Mouse (Mus musculus): ENCODE measurements around the gene Ypel3. TPM values are rescaled to one million over a fixed set of nuclear protein-coding genes. Genes with fewer than 3 reads are reported as not detected.
"Not testable (repeated sequence)": the region's sequence is repeated elsewhere in the genome, so short reads cannot be mapped to it uniquely, and the experiment has no call there.

Ypel3 gene
- polyA plus RNA-seq, 1 experiment = 74.3 TPM

DNA sequence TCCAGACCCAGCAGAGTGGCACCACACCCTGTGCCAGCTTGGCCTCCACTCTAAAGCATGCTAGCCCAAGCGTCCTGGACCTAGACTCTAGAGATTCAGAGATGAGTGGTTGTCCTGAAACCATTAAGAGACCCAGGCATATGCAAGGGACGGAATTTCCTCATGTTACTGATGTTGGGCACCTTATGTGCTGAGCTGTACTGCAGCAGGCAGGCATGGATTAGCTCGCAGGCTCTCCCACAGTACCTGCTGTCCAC is 849 bp upstream of the Ypel3 start:
- H3K27me3 ChIP-seq (ENCODE audit: control insufficient read depth, insufficient read depth, low read length) = no peaks in the 10 kb centered on the region
- no peaks in the 10 kb centered on the region for H3K36me3 ChIP-seq (ENCODE audit: control insufficient read depth, insufficient read depth, low read length)
- no peak for TF ChIP-seq CTCF (IDR thresholded peaks at IDR 0.05; ENCODE audit: control insufficient read depth, insufficient read depth, insufficient replicate concordance, low read depth, low read length)
- no peak for TF ChIP-seq POLR2A (IDR thresholded peaks at IDR 0.05; ENCODE audit: control insufficient read depth, low read depth, low read length)
- no peak overlapping the region for H3K4me3 ChIP-seq (ENCODE audit: control insufficient read depth, low read depth, low read length)
- H3K4me1 ChIP-seq (ENCODE audit: control insufficient read depth, insufficient read depth, low read length) = peaks cover 19% of the 10 kb centered on the region
- H3K27ac ChIP-seq (ENCODE audit: control insufficient read depth, insufficient read depth, low read depth, low read length) = no peak overlapping the region

DNA sequence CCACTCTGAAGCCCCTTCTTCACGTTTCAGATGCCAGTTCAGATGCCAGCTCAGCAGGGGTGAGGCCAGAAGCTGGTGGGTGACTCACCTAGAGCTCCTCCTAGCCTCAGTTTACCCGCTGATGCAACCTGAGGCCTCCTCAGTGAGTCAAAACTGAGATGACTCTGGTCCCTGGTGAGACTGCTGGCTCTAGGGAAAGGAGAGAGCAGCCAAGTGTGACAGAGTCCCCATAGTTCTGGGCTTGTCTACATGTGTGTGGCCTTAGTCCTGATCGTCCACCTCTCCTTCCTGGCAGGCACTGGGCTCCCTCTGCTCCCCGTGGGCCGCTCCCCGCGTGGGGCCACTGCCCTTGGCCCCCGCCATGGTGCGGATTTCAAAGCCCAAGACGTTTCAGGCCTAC is 721 bp downstream of the Ypel3 start:
- no peak for TF ChIP-seq CTCF (IDR thresholded peaks at IDR 0.05; ENCODE audit: control insufficient read depth, insufficient read depth, insufficient replicate concordance, low read depth, low read length)
- no peak for TF ChIP-seq POLR2A (IDR thresholded peaks at IDR 0.05; ENCODE audit: control insufficient read depth, low read depth, low read length)
- Histone ChIP-seq H3K27me3 (ENCODE audit: control insufficient read depth, insufficient read depth, low read length) (no peaks in the 10 kb centered on the region), H3K27ac (ENCODE audit: control insufficient read depth, insufficient read depth, low read depth, low read length) (no peak overlapping the region; the same call in 1 of the 2 replicates), H3K4me1 (ENCODE audit: control insufficient read depth, insufficient read depth, low read length) (peaks cover 25% of the 10 kb centered on the region), H3K4me3 (ENCODE audit: control insufficient read depth, low read depth, low read length) (peak overlapping the region; percentile 83), H3K36me3 (ENCODE audit: control insufficient read depth, insufficient read depth, low read length) (no peaks in the 10 kb centered on the region)

DNA sequence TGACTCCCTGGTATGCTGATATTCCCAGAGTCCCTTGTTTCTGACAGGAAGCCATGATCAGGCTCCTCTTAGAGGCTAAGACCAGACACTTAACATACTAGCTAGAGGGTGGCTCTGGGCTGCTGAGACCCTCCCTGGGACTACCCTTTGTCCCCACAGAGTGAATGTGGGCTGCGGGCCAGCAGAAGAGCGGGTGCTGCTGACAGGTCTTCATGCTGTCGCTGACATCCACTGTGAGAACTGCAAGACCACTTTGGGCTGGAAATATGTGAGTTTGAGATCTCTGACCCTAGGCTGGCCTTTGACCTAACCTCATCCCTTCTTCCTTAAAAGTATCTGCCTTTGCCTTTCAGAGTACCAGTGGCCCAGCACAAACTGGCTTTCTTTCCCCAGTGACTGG is 1.4 kb downstream of the Ypel3 start:
- peak overlapping the region; percentile 83 for H3K4me3 ChIP-seq (ENCODE audit: control insufficient read depth, low read depth, low read length)
- TF ChIP-seq POLR2A (IDR thresholded peaks at IDR 0.05; ENCODE audit: control insufficient read depth, low read depth, low read length) = no peak
- TF ChIP-seq CTCF (IDR thresholded peaks at IDR 0.05; ENCODE audit: control insufficient read depth, insufficient read depth, insufficient replicate concordance, low read depth, low read length) = no peak
- no peaks in the 10 kb centered on the region for H3K36me3 ChIP-seq (ENCODE audit: control insufficient read depth, insufficient read depth, low read length)
- no peaks in the 10 kb centered on the region for H3K27me3 ChIP-seq (ENCODE audit: control insufficient read depth, insufficient read depth, low read length)
- peaks cover 25% of the 10 kb centered on the region for H3K4me1 ChIP-seq (ENCODE audit: control insufficient read depth, insufficient read depth, low read length)
- no peak overlapping the region for H3K27ac ChIP-seq (ENCODE audit: control insufficient read depth, insufficient read depth, low read depth, low read length)

DNA sequence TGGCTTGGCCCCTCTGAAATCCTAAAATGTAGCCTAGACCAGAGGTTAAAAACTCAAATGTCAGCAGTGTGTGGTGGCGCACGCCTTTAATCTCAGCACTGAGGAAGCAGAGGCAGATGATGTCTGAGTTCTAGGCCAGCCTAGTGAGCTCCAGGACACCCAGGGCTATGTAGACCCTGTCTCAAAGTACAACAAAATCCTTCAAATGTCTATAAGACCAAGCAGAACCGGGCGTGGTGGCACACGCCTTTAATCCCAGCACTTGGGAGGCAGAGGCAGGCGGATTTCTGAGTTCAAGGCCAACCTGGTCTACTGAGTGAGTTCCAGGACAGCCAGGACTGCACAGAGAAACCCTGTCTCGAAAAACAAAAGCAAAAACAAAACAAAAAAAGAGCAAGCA is 2.3 kb downstream of the Ypel3 start:
- H3K27me3 ChIP-seq (ENCODE audit: control insufficient read depth, insufficient read depth, low read length); H3K36me3 ChIP-seq (ENCODE audit: control insufficient read depth, insufficient read depth, low read length); H3K4me3 ChIP-seq (ENCODE audit: control insufficient read depth, low read depth, low read length); H3K27ac ChIP-seq (ENCODE audit: control insufficient read depth, insufficient read depth, low read depth, low read length): not testable (repeated sequence)
- peaks cover 25% of the 10 kb centered on the region for H3K4me1 ChIP-seq (ENCODE audit: control insufficient read depth, insufficient read depth, low read length)

DNA sequence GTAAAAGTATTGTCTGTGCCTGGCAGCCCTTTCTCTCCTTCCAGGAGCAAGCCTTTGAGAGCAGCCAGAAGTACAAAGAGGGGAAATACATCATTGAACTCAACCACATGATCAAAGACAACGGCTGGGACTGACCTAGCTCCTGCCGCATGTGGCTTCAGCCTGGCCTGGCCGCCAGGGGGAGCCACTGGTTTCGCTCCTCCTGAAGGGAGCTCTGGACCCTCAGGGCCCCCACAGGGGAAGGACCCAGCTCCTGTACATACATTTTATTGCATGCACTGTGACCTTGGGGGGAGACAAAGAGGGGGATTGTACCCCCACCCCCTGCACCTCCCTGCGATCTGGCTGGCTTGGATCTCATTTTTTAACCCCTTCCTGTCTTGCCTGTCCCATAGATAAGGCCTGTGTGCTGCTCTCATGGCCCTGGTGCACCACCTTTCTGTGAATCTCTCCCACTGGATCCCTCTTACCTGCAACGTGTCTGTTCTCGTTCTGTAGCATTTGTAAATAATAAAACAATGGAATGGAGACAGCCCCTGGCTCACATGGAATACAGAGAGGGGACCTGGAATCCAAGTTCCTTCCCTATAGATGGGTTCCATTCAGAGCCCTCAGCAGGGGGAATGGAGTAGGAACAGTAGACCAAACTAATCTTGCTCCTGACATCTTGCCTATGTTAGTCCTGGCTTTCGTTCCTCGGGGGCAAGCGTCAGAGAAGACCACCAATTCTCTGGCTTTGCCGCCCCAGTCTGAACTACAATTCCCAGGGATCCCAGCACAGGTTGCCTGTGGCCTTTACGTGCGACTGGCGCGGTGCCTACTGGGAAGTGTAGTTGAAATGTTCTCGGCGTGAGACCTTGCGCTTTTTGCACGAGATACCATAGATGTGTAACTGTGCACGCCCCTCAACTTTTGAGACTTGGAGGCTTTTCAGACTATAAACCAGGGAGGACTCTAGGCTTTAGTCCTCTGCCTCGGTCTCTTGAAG is 3.5 kb downstream of the Ypel3 start:
- TF ChIP-seq POLR2A (IDR thresholded peaks at IDR 0.05; ENCODE audit: control insufficient read depth, low read depth, low read length) (no peak), CTCF (IDR thresholded peaks at IDR 0.05; ENCODE audit: control insufficient read depth, insufficient read depth, insufficient replicate concordance, low read depth, low read length) (peak; percentile 84)
- Histone ChIP-seq H3K36me3 (ENCODE audit: control insufficient read depth, insufficient read depth, low read length) (no peaks in the 10 kb centered on the region), H3K4me3 (ENCODE audit: control insufficient read depth, low read depth, low read length) (peak overlapping the region; percentile 18; the same call in 1 of the 2 replicates), H3K4me1 (ENCODE audit: control insufficient read depth, insufficient read depth, low read length) (peaks cover 23% of the 10 kb centered on the region), H3K27ac (ENCODE audit: control insufficient read depth, insufficient read depth, low read depth, low read length) (no peak overlapping the region), H3K27me3 (ENCODE audit: control insufficient read depth, insufficient read depth, low read length) (no peaks in the 10 kb centered on the region)

DNA sequence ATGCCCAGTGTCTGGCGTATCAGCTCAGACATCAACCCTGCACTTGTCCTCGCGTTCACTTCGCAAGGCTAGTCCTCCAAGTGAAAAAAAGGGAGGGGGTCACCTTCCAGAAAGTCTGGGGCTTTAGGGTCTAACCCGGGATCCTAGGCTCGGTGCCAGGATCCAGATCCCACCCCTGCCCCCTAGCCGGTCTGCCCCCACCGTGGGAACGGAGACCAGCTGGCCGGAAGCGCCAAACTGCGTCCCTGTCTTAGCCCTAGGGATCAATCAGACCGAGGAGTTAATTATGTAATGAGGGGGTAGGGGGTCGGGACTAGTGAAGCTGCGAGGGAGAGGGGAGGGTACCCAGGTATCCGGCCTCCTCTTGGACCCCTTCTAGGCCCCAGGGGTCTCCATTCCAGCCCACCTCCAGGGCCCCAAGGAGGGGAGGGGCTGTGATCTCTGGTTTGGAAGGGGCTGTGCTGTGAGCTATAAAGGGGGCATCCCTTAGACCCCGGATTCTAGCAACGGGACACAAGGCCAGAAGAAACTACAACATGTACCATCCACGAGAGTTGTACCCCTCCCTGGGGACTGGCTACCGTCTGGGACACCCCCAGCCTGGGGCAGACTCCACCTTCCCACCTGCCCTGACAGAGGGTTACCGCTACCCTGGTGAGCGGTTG is 4.3 kb downstream of the Ypel3 start, which contains the start of gene Tbx6:
Gene Tbx6, plus strand, starts transcription at position 513 of the 665 bp plus-strand sequence.
- Histone ChIP-seq H3K27me3 (ENCODE audit: control insufficient read depth, insufficient read depth, low read length) (no peaks in the 10 kb centered on the region), H3K27ac (ENCODE audit: control insufficient read depth, insufficient read depth, low read depth, low read length) (no peak within 1 kb of the TSS), H3K4me3 (ENCODE audit: control insufficient read depth, low read depth, low read length) (peak within 1 kb of the TSS; percentile 18; the same call in 1 of the 2 replicates), H3K4me1 (ENCODE audit: control insufficient read depth, insufficient read depth, low read length) (peaks cover 19% of the 10 kb centered on the region), H3K36me3 (ENCODE audit: control insufficient read depth, insufficient read depth, low read length) (no peaks in the 10 kb centered on the region; the same call in 1 of the 2 replicates)
- TF ChIP-seq POLR2A (IDR thresholded peaks at IDR 0.05; ENCODE audit: control insufficient read depth, low read depth, low read length) = no peak
- no peak for TF ChIP-seq CTCF (IDR thresholded peaks at IDR 0.05; ENCODE audit: control insufficient read depth, insufficient read depth, insufficient replicate concordance, low read depth, low read length)

DNA sequence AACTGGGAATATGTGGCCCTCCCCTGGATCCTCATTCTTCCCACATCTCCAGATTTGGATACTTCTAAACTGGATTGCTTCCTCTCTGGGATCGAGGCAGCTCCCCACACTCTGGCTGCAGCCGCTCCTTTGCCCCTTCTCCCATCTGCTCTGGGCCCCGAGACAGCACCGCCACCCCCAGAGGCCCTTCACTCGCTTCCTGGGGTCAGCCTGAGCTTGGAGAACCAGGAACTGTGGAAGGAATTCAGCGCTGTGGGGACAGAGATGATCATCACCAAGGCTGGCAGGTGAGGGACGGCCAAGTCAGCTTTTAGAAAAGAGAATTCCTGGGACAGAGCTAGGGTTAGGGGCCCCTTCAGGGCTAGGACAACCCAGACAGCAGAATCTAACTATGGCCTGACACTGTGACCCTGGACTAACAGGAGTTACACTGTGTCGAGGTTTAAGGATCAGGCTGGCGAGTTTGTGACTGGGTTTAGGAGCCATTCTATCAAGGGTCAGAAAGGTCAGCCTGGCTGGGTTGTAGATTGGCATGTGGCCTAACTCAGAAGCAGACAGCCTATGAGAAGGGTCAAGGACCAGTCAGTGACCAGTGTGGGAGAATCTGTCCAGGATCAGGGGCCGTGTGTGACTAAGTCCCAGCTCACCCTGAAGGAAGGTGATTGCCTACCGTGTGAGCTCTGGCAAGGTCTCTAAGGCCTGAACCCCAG is 5.1 kb downstream of the Ypel3 start:
- H3K4me1 ChIP-seq (ENCODE audit: control insufficient read depth, insufficient read depth, low read length) = peaks cover 18% of the 10 kb centered on the region
- no peak overlapping the region for H3K4me3 ChIP-seq (ENCODE audit: control insufficient read depth, low read depth, low read length)
- no peaks in the 10 kb centered on the region; the same call in 1 of the 2 replicates for H3K36me3 ChIP-seq (ENCODE audit: control insufficient read depth, insufficient read depth, low read length)
- no peak overlapping the region for H3K27ac ChIP-seq (ENCODE audit: control insufficient read depth, insufficient read depth, low read depth, low read length)
- no peak for TF ChIP-seq POLR2A (IDR thresholded peaks at IDR 0.05; ENCODE audit: control insufficient read depth, low read depth, low read length)
- TF ChIP-seq CTCF (IDR thresholded peaks at IDR 0.05; ENCODE audit: control insufficient read depth, insufficient read depth, insufficient replicate concordance, low read depth, low read length) = no peak
- no peaks in the 10 kb centered on the region for H3K27me3 ChIP-seq (ENCODE audit: control insufficient read depth, insufficient read depth, low read length)

Measured in testis, adult 2 months (tissue).